Mouse (Mus musculus): ENCODE results near the gene 4931440F15Rik.

Gene 4931440F15Rik

GRCm38 (mm10) chr11:29801432-29802427 is 23.7 kb downstream of the 4931440F15Rik start:
- CTCF ChIA-PET, result interaction anchor here (0.6 kb wide), 1 partner anchor 547 kb away, joined by 3 read pairs; no protein-coding TSS in a partner anchor

GRCm38 (mm10) chr11:29799839-29800238 is 25.6 kb downstream of the 4931440F15Rik start:
- CTCF ChIA-PET, result no interaction called here

GRCm38 (mm10) chr11:29795106-29795505 is 30.4 kb downstream of the 4931440F15Rik start:
- CTCF ChIA-PET, result no interaction called here

GRCm38 (mm10) chr11:29794475-29794874 is 31.0 kb downstream of the 4931440F15Rik start:
- CTCF ChIA-PET, result interaction anchor here (0.6 to 0.7 kb wide), 2 partner anchors 14 to 288 kb away, joined by 4 read pairs; no protein-coding TSS in a partner anchor

- CTCF ChIA-PET, result interaction anchor here (0.6 kb wide), 1 partner anchor 11 kb away, joined by 7 read pairs; no protein-coding TSS in a partner anchor
Observed at GRCm38 (mm10) chr11:29790796-29791195, 34.7 kb downstream of the 4931440F15Rik start.

- CTCF ChIA-PET, result no interaction called here
Observed at GRCm38 (mm10) chr11:29788921-29789638, 36.4 kb downstream of the 4931440F15Rik start.

- CTCF ChIA-PET, result no interaction called here
Observed at GRCm38 (mm10) chr11:29788499-29788898, 37.0 kb downstream of the 4931440F15Rik start.

GRCm38 (mm10) chr11:29787473-29787872 is 38.0 kb downstream of the 4931440F15Rik start:
- CTCF ChIA-PET, result no interaction called here

- CTCF ChIA-PET, result no interaction called here
Observed at GRCm38 (mm10) chr11:29786583-29787219, 38.8 kb downstream of the 4931440F15Rik start.

- CTCF ChIA-PET, result interaction anchor here (0.7 kb wide), 1 partner anchor 11 kb away, joined by 7 read pairs; no protein-coding TSS in a partner anchor
Observed at GRCm38 (mm10) chr11:29779409-29780026, 46.0 kb downstream of the 4931440F15Rik start.

GRCm38 (mm10) chr11:29778936-29779335 is 46.5 kb downstream of the 4931440F15Rik start:
- CTCF ChIA-PET, result no interaction called here

GRCm38 (mm10) chr11:29777964-29778363 is 47.5 kb downstream of the 4931440F15Rik start:
- CTCF ChIA-PET, result no interaction called here

- CTCF ChIA-PET, result interaction anchor here (0.6 kb wide), 1 partner anchor 56 kb away, joined by 5 read pairs; no protein-coding TSS in a partner anchor
Observed at GRCm38 (mm10) chr11:29774760-29775159, 50.7 kb downstream of the 4931440F15Rik start.

GRCm38 (mm10) chr11:29774296-29774695 is 51.2 kb downstream of the 4931440F15Rik start:
- CTCF ChIA-PET, result interaction anchor here (0.6 kb wide), 1 partner anchor 55 kb away, joined by 5 read pairs; no protein-coding TSS in a partner anchor

Measured in spleen, embryonic (tissue).